Mouse (Mus musculus): ENCODE data around the gene Arhgap10. TPM values are rescaled to one million over a fixed set of nuclear protein-coding genes. Genes with fewer than 3 reads are reported as not detected.

The Arhgap10 gene
- polyA plus RNA-seq, 1 experiment = 7.2 TPM

- Histone ChIP-seq H3K27ac (ENCODE audit: control insufficient read depth, insufficient read depth, low read depth, low read length) (no peak overlapping the region), H3K36me3 (ENCODE audit: control insufficient read depth, insufficient read depth, low read length) (no peaks in the 10 kb centered on the region; the same call in 1 of the 2 replicates), H3K27me3 (ENCODE audit: control insufficient read depth, insufficient read depth, low read length) (no peaks in the 10 kb centered on the region), H3K4me3 (ENCODE audit: control insufficient read depth, low read depth, low read length) (no peak overlapping the region), H3K4me1 (ENCODE audit: control insufficient read depth, insufficient read depth, low read length) (no peaks in the 10 kb centered on the region)
- no peak for TF ChIP-seq CTCF (IDR thresholded peaks at IDR 0.05; ENCODE audit: control insufficient read depth, insufficient read depth, insufficient replicate concordance, low read depth, low read length)
- TF ChIP-seq POLR2A (IDR thresholded peaks at IDR 0.05; ENCODE audit: control insufficient read depth, low read depth, low read length) = no peak
Measured at GRCm38 (mm10) chr8:77419731-77420130, 98.0 kb downstream of the Arhgap10 start.

- Histone ChIP-seq H3K4me3 (ENCODE audit: control insufficient read depth, low read depth, low read length) (no peak overlapping the region), H3K36me3 (ENCODE audit: control insufficient read depth, insufficient read depth, low read length) (no peaks in the 10 kb centered on the region; the same call in 1 of the 2 replicates), H3K4me1 (ENCODE audit: control insufficient read depth, insufficient read depth, low read length) (no peaks in the 10 kb centered on the region), H3K27me3 (ENCODE audit: control insufficient read depth, insufficient read depth, low read length) (no peaks in the 10 kb centered on the region), H3K27ac (ENCODE audit: control insufficient read depth, insufficient read depth, low read depth, low read length) (no peak overlapping the region)
- TF ChIP-seq POLR2A (IDR thresholded peaks at IDR 0.05; ENCODE audit: control insufficient read depth, low read depth, low read length) = no peak
- TF ChIP-seq CTCF (IDR thresholded peaks at IDR 0.05; ENCODE audit: control insufficient read depth, insufficient read depth, insufficient replicate concordance, low read depth, low read length) = no peak
Measured at GRCm38 (mm10) chr8:77416738-77417137, 101.0 kb downstream of the Arhgap10 start.

- Histone ChIP-seq H3K4me3 (ENCODE audit: control insufficient read depth, low read depth, low read length) (no peak overlapping the region), H3K27me3 (ENCODE audit: control insufficient read depth, insufficient read depth, low read length) (no peaks in the 10 kb centered on the region), H3K36me3 (ENCODE audit: control insufficient read depth, insufficient read depth, low read length) (no peaks in the 10 kb centered on the region; the same call in 1 of the 2 replicates), H3K4me1 (ENCODE audit: control insufficient read depth, insufficient read depth, low read length) (no peaks in the 10 kb centered on the region), H3K27ac (ENCODE audit: control insufficient read depth, insufficient read depth, low read depth, low read length) (no peak overlapping the region)
- TF ChIP-seq CTCF (IDR thresholded peaks at IDR 0.05; ENCODE audit: control insufficient read depth, insufficient read depth, insufficient replicate concordance, low read depth, low read length) (no peak), POLR2A (IDR thresholded peaks at IDR 0.05; ENCODE audit: control insufficient read depth, low read depth, low read length) (no peak)
Measured at GRCm38 (mm10) chr8:77416034-77416433, 101.7 kb downstream of the Arhgap10 start.

- no peak for TF ChIP-seq POLR2A (IDR thresholded peaks at IDR 0.05; ENCODE audit: control insufficient read depth, low read depth, low read length)
- TF ChIP-seq CTCF (IDR thresholded peaks at IDR 0.05; ENCODE audit: control insufficient read depth, insufficient read depth, insufficient replicate concordance, low read depth, low read length) = no peak
- no peak overlapping the region for H3K4me3 ChIP-seq (ENCODE audit: control insufficient read depth, low read depth, low read length)
- H3K4me1 ChIP-seq (ENCODE audit: control insufficient read depth, insufficient read depth, low read length) = no peaks in the 10 kb centered on the region
- H3K27ac ChIP-seq (ENCODE audit: control insufficient read depth, insufficient read depth, low read depth, low read length) = no peak overlapping the region
- no peaks in the 10 kb centered on the region for H3K36me3 ChIP-seq (ENCODE audit: control insufficient read depth, insufficient read depth, low read length)
- no peaks in the 10 kb centered on the region for H3K27me3 ChIP-seq (ENCODE audit: control insufficient read depth, insufficient read depth, low read length)
Measured at GRCm38 (mm10) chr8:77411262-77411661, 106.5 kb downstream of the Arhgap10 start.

GRCm38 (mm10) chr8:77410394-77410793 is 107.4 kb downstream of the Arhgap10 start:
- Histone ChIP-seq H3K27me3 (ENCODE audit: control insufficient read depth, insufficient read depth, low read length) (no peaks in the 10 kb centered on the region), H3K27ac (ENCODE audit: control insufficient read depth, insufficient read depth, low read depth, low read length) (no peak overlapping the region), H3K4me1 (ENCODE audit: control insufficient read depth, insufficient read depth, low read length) (no peaks in the 10 kb centered on the region), H3K4me3 (ENCODE audit: control insufficient read depth, low read depth, low read length) (no peak overlapping the region), H3K36me3 (ENCODE audit: control insufficient read depth, insufficient read depth, low read length) (no peaks in the 10 kb centered on the region)
- TF ChIP-seq CTCF (IDR thresholded peaks at IDR 0.05; ENCODE audit: control insufficient read depth, insufficient read depth, insufficient replicate concordance, low read depth, low read length) = no peak
- no peak for TF ChIP-seq POLR2A (IDR thresholded peaks at IDR 0.05; ENCODE audit: control insufficient read depth, low read depth, low read length)

- Histone ChIP-seq H3K27ac (ENCODE audit: control insufficient read depth, insufficient read depth, low read depth, low read length) (no peak overlapping the region), H3K4me1 (ENCODE audit: control insufficient read depth, insufficient read depth, low read length) (no peaks in the 10 kb centered on the region), H3K27me3 (ENCODE audit: control insufficient read depth, insufficient read depth, low read length) (no peaks in the 10 kb centered on the region), H3K4me3 (ENCODE audit: control insufficient read depth, low read depth, low read length) (no peak overlapping the region), H3K36me3 (ENCODE audit: control insufficient read depth, insufficient read depth, low read length) (no peaks in the 10 kb centered on the region)
- TF ChIP-seq POLR2A (IDR thresholded peaks at IDR 0.05; ENCODE audit: control insufficient read depth, low read depth, low read length) = no peak
- TF ChIP-seq CTCF (IDR thresholded peaks at IDR 0.05; ENCODE audit: control insufficient read depth, insufficient read depth, insufficient replicate concordance, low read depth, low read length) = no peak
Measured at GRCm38 (mm10) chr8:77408527-77409215, 109.1 kb downstream of the Arhgap10 start.

GRCm38 (mm10) chr8:77406846-77407245 is 110.9 kb downstream of the Arhgap10 start:
- no peak overlapping the region for H3K27ac ChIP-seq (ENCODE audit: control insufficient read depth, insufficient read depth, low read depth, low read length)
- no peaks in the 10 kb centered on the region for H3K27me3 ChIP-seq (ENCODE audit: control insufficient read depth, insufficient read depth, low read length)
- H3K4me3 ChIP-seq (ENCODE audit: control insufficient read depth, low read depth, low read length) = no peak overlapping the region
- no peaks in the 10 kb centered on the region for H3K4me1 ChIP-seq (ENCODE audit: control insufficient read depth, insufficient read depth, low read length)
- H3K36me3 ChIP-seq (ENCODE audit: control insufficient read depth, insufficient read depth, low read length) = no peaks in the 10 kb centered on the region
- TF ChIP-seq CTCF (IDR thresholded peaks at IDR 0.05; ENCODE audit: control insufficient read depth, insufficient read depth, insufficient replicate concordance, low read depth, low read length) (no peak), POLR2A (IDR thresholded peaks at IDR 0.05; ENCODE audit: control insufficient read depth, low read depth, low read length) (no peak)
